Mouse (Mus musculus) adrenal gland, adult 2 months (tissue): Measurements from ENCODE around the gene Erc2. TPM values are rescaled to one million over a fixed set of nuclear protein-coding genes. Genes with fewer than 3 reads are reported as not detected.

Source experiments
- DNase-seq: peaks from one replicate; pipeline ENCODE4 v3.0.0; 2021
- long read RNA-seq: library from polyadenylated mRNA; stranded (forward); transcript quantifications from one replicate; pipeline ENCODE4 v2.0.0, GENCODE M21; 2021
- polyA plus RNA-seq: library from polyadenylated mRNA; depleted of rRNA; stranded (reverse); fragments of >200 nt; gene quantifications from 2 replicates; pipeline ENCODE4 v1.2.3, GENCODE M21; 2012; rRNA removed
- total RNA-seq, 2 experiments: library from RNA; stranded (reverse); gene quantifications; 2 replicates each; pipeline ENCODE4 v1.2.3; 2021

Erc2 gene
- total RNA-seq (1 to 10 TPM; 7.1 to 9.6 TPM), polyA plus RNA-seq (0.29 and 1.7 TPM in 2 replicates)
- long read RNA-seq, result 0 reads

GRCm38 (mm10) chr14:27622176-27622922 is at the start of gene Erc2:
Gene Erc2, plus strand, starts transcription at chr14:27622428.
- peak; percentile 89 for DNase-seq

GRCm38 (mm10) chr14:27578443-27578842 is 43.8 kb upstream of the Erc2 start:
- DNase-seq, result no peak

GRCm38 (mm10) chr14:27589616-27590015 is 32.6 kb upstream of the Erc2 start:
- DNase-seq, result peak; percentile 43

GRCm38 (mm10) chr14:27592163-27592562 is 30.1 kb upstream of the Erc2 start:
- no peak for DNase-seq

- peak; percentile 81 for DNase-seq
Observed at GRCm38 (mm10) chr14:27596265-27596664, 26.0 kb upstream of the Erc2 start.

GRCm38 (mm10) chr14:27602136-27602535 is 20.1 kb upstream of the Erc2 start:
- peak; percentile 88 for DNase-seq

GRCm38 (mm10) chr14:27607419-27607818 is 14.8 kb upstream of the Erc2 start:
- DNase-seq, result no peak

- no peak for DNase-seq
Observed at GRCm38 (mm10) chr14:27613766-27614165, 8.5 kb upstream of the Erc2 start.

GRCm38 (mm10) chr14:27617286-27617685 is 4.9 kb upstream of the Erc2 start:
- no peak for DNase-seq

GRCm38 (mm10) chr14:27621576-27621975 is 652 bp upstream of the Erc2 start:
- DNase-seq, result no peak

- no peak for DNase-seq
Observed at GRCm38 (mm10) chr14:27622923-27623219, 643 bp downstream of the Erc2 start.

- peak; percentile 40 for DNase-seq
Observed at GRCm38 (mm10) chr14:27623368-27623767, 1.1 kb downstream of the Erc2 start.

- peak; percentile 58 for DNase-seq
Observed at GRCm38 (mm10) chr14:27628701-27629100, 6.5 kb downstream of the Erc2 start.

GRCm38 (mm10) chr14:27629369-27630012 is 7.3 kb downstream of the Erc2 start:
- no peak for DNase-seq

GRCm38 (mm10) chr14:27630973-27631640 is 8.9 kb downstream of the Erc2 start:
- no peak for DNase-seq

- no peak for DNase-seq
Observed at GRCm38 (mm10) chr14:27634761-27635160, 12.5 kb downstream of the Erc2 start.

- no peak for DNase-seq
Observed at GRCm38 (mm10) chr14:27636556-27636955, 14.3 kb downstream of the Erc2 start.

- DNase-seq, result no peak
Observed at GRCm38 (mm10) chr14:27641382-27641781, 19.2 kb downstream of the Erc2 start.

- no peak for DNase-seq
Observed at GRCm38 (mm10) chr14:27642981-27643380, 20.8 kb downstream of the Erc2 start.

GRCm38 (mm10) chr14:27654670-27655069 is 32.4 kb downstream of the Erc2 start:
- no peak for DNase-seq

GRCm38 (mm10) chr14:27658616-27659015 is 36.4 kb downstream of the Erc2 start:
- DNase-seq, result peak; percentile 6

GRCm38 (mm10) chr14:27661466-27661865 is 39.2 kb downstream of the Erc2 start:
- DNase-seq, result no peak

- DNase-seq, result no peak
Observed at GRCm38 (mm10) chr14:27662251-27662650, 40.0 kb downstream of the Erc2 start.
